34 mouse cellular contexts compared by ENCODE assay signal in genomic region chr5:107814651-107815050, GRCm38 (mm10). TPM values are rescaled to one million over a fixed set of nuclear protein-coding genes. Genes with fewer than 3 reads are reported as not detected.
DNase-seq lines count a peak whose midpoint lies in the region; ATAC-seq lines count a peak whose summit lies in the region.
"Had no signal": no experiment of that assay in that cellular context is flagged by ENCODE, and none has a peak within 500 bp of the region (broad histone marks: within the 10 kb centered on the region; RNA-seq: fewer than 3 reads in every experiment).

No protein-coding gene starts in this region.

- peaks cover 52% of the 10 kb centered on the region for H3K36me3 ChIP-seq in heart, embryonic 12.5 days
- H3K36me3 ChIP-seq in heart, embryonic 16.5 days (ENCODE audit: control insufficient read depth, insufficient read depth): peaks cover 10% of the 10 kb centered on the region
- peaks cover 14% of the 10 kb centered on the region for H3K36me3 ChIP-seq in forebrain, embryonic 15.5 days

- WGBS in heart, embryonic 12.5 days: 66% methylated on average over 2 of the region's 2 CpGs
- 48% methylated on average over 2 of the region's 2 CpGs for WGBS in heart, embryonic 16.5 days
- 91% methylated on average over 2 of the region's 2 CpGs for WGBS in forebrain, embryonic 15.5 days

- H3K4me3 ChIP-seq in heart, embryonic 12.5 days: no peak overlapping the region
- H3K4me3 ChIP-seq in heart, embryonic 16.5 days (ENCODE audit: low read length): no peak overlapping the region
- H3K4me3 ChIP-seq in forebrain, embryonic 15.5 days: no peak overlapping the region
- H3K4me3 ChIP-seq: embryonic facial prominence, embryonic 10.5 days; embryonic facial prominence, embryonic 13.5 days; erythroblast, embryonic 14.5 days; forebrain, embryonic 12.5 days; hindbrain, embryonic 10.5 days; hindbrain, embryonic 13.5 days; intestine, embryonic 15.5 days had no signal

- H3K9me3 ChIP-seq in heart, embryonic 12.5 days (replicated peaks): no peaks in the 10 kb centered on the region
- no peaks in the 10 kb centered on the region for H3K9me3 ChIP-seq in heart, embryonic 16.5 days (replicated peaks; ENCODE audit: control insufficient read depth, low read length)
- H3K9me3 ChIP-seq in forebrain, embryonic 15.5 days: no peaks in the 10 kb centered on the region
- H3K9me3 ChIP-seq: embryonic facial prominence, embryonic 10.5 days; embryonic facial prominence, embryonic 13.5 days; forebrain, embryonic 12.5 days; hindbrain, embryonic 10.5 days; hindbrain, embryonic 13.5 days; intestine, embryonic 15.5 days had no signal

- ATAC-seq in heart, embryonic 12.5 days (ENCODE audit: insufficient number of reproducible peaks, low FRiP score): no peak
- no peak for ATAC-seq in heart, embryonic 16.5 days (replicated peaks; ENCODE audit: extremely low read depth, insufficient read depth, low FRiP score)
- ATAC-seq in forebrain, embryonic 15.5 days (replicated peaks): no peak
- ATAC-seq: CD4-positive, CD25-positive, alpha-beta regulatory T cell, adult 4 months; forebrain, embryonic 16.5 days; hindbrain, embryonic 16.5 days; intestine, embryonic 15.5 days had no signal

- H3K9ac ChIP-seq in heart, embryonic 12.5 days: no peak overlapping the region
- H3K9ac ChIP-seq in heart, embryonic 16.5 days (ENCODE audit: low read length): no peak overlapping the region
- no peak overlapping the region for H3K9ac ChIP-seq in forebrain, embryonic 15.5 days (replicated peaks)
- H3K9ac ChIP-seq: embryonic facial prominence, embryonic 13.5 days; forebrain, embryonic 12.5 days; hindbrain, embryonic 13.5 days; intestine, embryonic 15.5 days had no signal

- H3K27ac ChIP-seq in heart, embryonic 12.5 days (ENCODE audit: poor library complexity, severe bottlenecking): peak overlapping the region; percentile 47; the same call in 1 of the 2 replicates
- H3K27ac ChIP-seq in heart, embryonic 16.5 days (ENCODE audit: low read length): peak overlapping the region; percentile 65
- H3K27ac ChIP-seq in forebrain, embryonic 15.5 days (replicated peaks): no peak overlapping the region
- H3K27ac ChIP-seq: embryonic facial prominence, embryonic 10.5 days; embryonic facial prominence, embryonic 13.5 days; forebrain, embryonic 12.5 days; hindbrain, embryonic 10.5 days; hindbrain, embryonic 13.5 days; intestine, embryonic 15.5 days had no signal

- DNase-seq in heart, postnatal 25 days (ENCODE audit: low spot score): no peak
- DNase-seq in heart, adult 9 months (ENCODE audit: low spot score in 2 of 2): no peak
- peak; percentile 76 for DNase-seq in R1 (ENCODE audit: low read depth, low spot score)
- peak; percentile 45 for DNase-seq in testis, postnatal 10 days (ENCODE audit: low spot score)
- no peak for DNase-seq in urinary bladder, postnatal 14 days (ENCODE audit: low spot score)
- DNase-seq: adrenal gland, adult 2 months; adrenal gland, postnatal 14 days; cerebellum, adult 11 months; cerebellum, adult 8-10 months; cerebellum, postnatal 10 days; cerebellum, postnatal 36 days; embryo, embryonic 11 days; gastrocnemius, postnatal 10 days; gastrocnemius, postnatal 36 days; kidney, adult 11 months; kidney, adult 8-10 months had no signal

- H3K27me3 ChIP-seq in heart, embryonic 12.5 days (replicated peaks): no peaks in the 10 kb centered on the region
- no peaks in the 10 kb centered on the region for H3K27me3 ChIP-seq in heart, embryonic 16.5 days (ENCODE audit: control insufficient read depth, insufficient read depth, low read length)
- no peaks in the 10 kb centered on the region for H3K27me3 ChIP-seq in forebrain, embryonic 15.5 days
- H3K27me3 ChIP-seq: embryonic facial prominence, embryonic 13.5 days; forebrain, embryonic 12.5 days; hindbrain, embryonic 13.5 days; intestine, embryonic 15.5 days had no signal

- H3K4me1 ChIP-seq in heart, embryonic 12.5 days (replicated peaks): 0 out of 2 replicates have a peak, but pooled peaks cover 2% of the 10 kb centered on the region
- H3K4me1 ChIP-seq in heart, embryonic 16.5 days (ENCODE audit: control insufficient read depth, insufficient read depth, low read length): peaks cover 8% of the 10 kb centered on the region
- H3K4me1 ChIP-seq in forebrain, embryonic 15.5 days: no peaks in the 10 kb centered on the region
- H3K4me1 ChIP-seq: embryonic facial prominence, embryonic 10.5 days; embryonic facial prominence, embryonic 13.5 days; forebrain, embryonic 12.5 days; hindbrain, embryonic 10.5 days; hindbrain, embryonic 13.5 days; intestine, embryonic 15.5 days had no signal

- H3K4me2 ChIP-seq in heart, embryonic 12.5 days: no peak overlapping the region
- no peak overlapping the region for H3K4me2 ChIP-seq in heart, embryonic 16.5 days (ENCODE audit: low read depth, low read length)
- no peak overlapping the region for H3K4me2 ChIP-seq in forebrain, embryonic 15.5 days (replicated peaks)
- H3K4me2 ChIP-seq: embryonic facial prominence, embryonic 13.5 days; forebrain, embryonic 12.5 days; hindbrain, embryonic 13.5 days; intestine, embryonic 15.5 days had no signal

- intact Hi-C loops in heart, postnatal 25 days (cut with DNase I): no loop called here

RNA-seq across cellular contexts. Expression of gene Ube2d2b, which starts 15.2 kb away (rescaled TPM):
- polyA plus RNA-seq in heart, embryonic 12.5 days (2016; fragmentation: Nextera tagmentation; extraction: Ambion mirVana): 0.33 and 0.40 TPM in 2 replicates
- not detected for total RNA-seq in heart, postnatal 25 days (2021)
- polyA plus RNA-seq in heart, embryonic 16.5 days (2015; fragmentation: Nextera tagmentation; extraction: Ambion mirVana): 0.14 and 0.35 TPM in 2 replicates
- polyA plus RNA-seq in forebrain, embryonic 15.5 days (2015; fragmentation: Nextera tagmentation; extraction: Ambion mirVana): 0.10 and 0.14 TPM in 2 replicates
- total RNA-seq: adrenal gland, adult 2 months; adrenal gland, postnatal 14 days; adrenal gland, postnatal 4 days; gastrocnemius, adult 18-20 months; gastrocnemius, postnatal 10 days; gastrocnemius, postnatal 36 days; granulocyte monocyte progenitor cell, adult 5-6 weeks; heart, postnatal 10 days had no signal
- polyA plus RNA-seq: adrenal gland, adult 2 months; cortical plate, adult 2 months; erythroblast, embryonic 14.5 days; intestine, embryonic 15.5 days had no signal

Comparison
In these comparisons a context has a peak if more than half of its experiments do, and no peak if none do; other contexts are left out.
1. DNase-seq: peak in R1 (single experiment) and testis, postnatal 10 days (single experiment); none in heart, postnatal 25 days (single experiment), heart, adult 9 months (0 of 2) and urinary bladder, postnatal 14 days (single experiment).